Mouse (Mus musculus): ENCODE data around the gene Resf1. TPM values are rescaled to one million over a fixed set of nuclear protein-coding genes. Genes with fewer than 3 reads are reported as not detected.
A peak's percentile ranks its signal among the peaks of the same experiment; 100 is the strongest.
"Not testable (repeated sequence)": the region's sequence is repeated elsewhere in the genome, so short reads cannot be mapped to it uniquely, and the experiment has no call there.

The Resf1 gene
- total RNA-seq, 2 experiments from 2014 or later: 30.6 to 31.3 TPM

GRCm38 (mm10) chr6:149343802-149344201 lies 34.6 kb downstream of the Resf1 start:
- DNase-seq (ENCODE audit: low spot score in 2 of 2): no peak

GRCm38 (mm10) chr6:149344372-149344771 lies 35.2 kb downstream of the Resf1 start:
- no peak for DNase-seq (ENCODE audit: low spot score in 2 of 2)

GRCm38 (mm10) chr6:149348211-149348610 lies 39.0 kb downstream of the Resf1 start:
- not testable (repeated sequence) for DNase-seq (ENCODE audit: low spot score in 2 of 2)

- DNase-seq (ENCODE audit: low spot score in 2 of 2): peak in 1 of 2 experiments; percentile 11
Observed at GRCm38 (mm10) chr6:149354826-149355495, 45.7 kb downstream of the Resf1 start.

- not testable (repeated sequence) for DNase-seq (ENCODE audit: low spot score in 2 of 2)
Observed at GRCm38 (mm10) chr6:149355799-149356198, 46.6 kb downstream of the Resf1 start.

GRCm38 (mm10) chr6:149357155-149357554 lies 47.9 kb downstream of the Resf1 start:
- DNase-seq (ENCODE audit: low spot score in 2 of 2): no peak

GRCm38 (mm10) chr6:149362533-149362932 lies 53.3 kb downstream of the Resf1 start:
- DNase-seq (ENCODE audit: low spot score in 2 of 2): not testable (repeated sequence)

GRCm38 (mm10) chr6:149365975-149366374 lies 56.8 kb downstream of the Resf1 start:
- DNase-seq (ENCODE audit: low spot score in 2 of 2): not testable (repeated sequence)

GRCm38 (mm10) chr6:149366403-149366802 lies 57.2 kb downstream of the Resf1 start:
- DNase-seq (ENCODE audit: low spot score in 2 of 2): no peak

- DNase-seq (ENCODE audit: low spot score in 2 of 2): peak in 1 of 2 experiments; percentile 65
Observed at GRCm38 (mm10) chr6:149374986-149375457, 65.8 kb downstream of the Resf1 start.

GRCm38 (mm10) chr6:149383531-149383930 lies 74.3 kb downstream of the Resf1 start:
- DNase-seq (ENCODE audit: low spot score in 2 of 2): no peak

Other genes starting within 250 kb of the Resf1 start
- gene Dennd5b, start 207.7 kb upstream of the Resf1 start, total RNA-seq (2021): 10 to 100 TPM; 16.9 to 21.1 TPM
- not detected for gene Gm10203, start 179.2 kb upstream of the Resf1 start, total RNA-seq (2021)
- 1 to 10 TPM; 8.0 to 9.0 TPM for gene Etfbkmt, start 169.6 kb upstream of the Resf1 start, total RNA-seq (2021)
- 10 to 100 TPM; 13.6 to 15.8 TPM for gene Amn1, start 120.7 kb upstream of the Resf1 start, total RNA-seq (2021)
- 1 to 10 TPM; 1.9 to 3.1 TPM for gene Bicd1, start 99.5 kb downstream of the Resf1 start, total RNA-seq (2021)